Mouse (Mus musculus) small intestine, adult 2 months (tissue): Measurements from ENCODE around the gene Smg9.

Experiments used
- CTCF ChIP-seq: fragments of 200-500 bp; IDR thresholded peaks from 2 replicates; pipeline ENCODE4 v1.5.1; 2012; ENCODE audit warnings: low read depth, mild to moderate bottlenecking, control low read depth, inconsistent platforms, low read length, moderate library complexity, mixed read lengths; ENCODE audit not compliant: insufficient replicate concordance, insufficient read length; ENCODE audit errors: extremely low read depth
- POLR2A ChIP-seq: fragments of 200-500 bp; IDR thresholded peaks from 2 replicates; pipeline ENCODE4 v1.6.1; 2012; ENCODE audit warnings: low read depth, mild to moderate bottlenecking, control low read depth, inconsistent platforms, low read length, moderate library complexity

- no peak for TF ChIP-seq POLR2A
- TF ChIP-seq CTCF = no peak
Measured at GRCm38 (mm10) chr7:24371809-24372145, 27.6 kb upstream of the Smg9 start.
